Mouse (Mus musculus): Measurements from ENCODE around the gene 1700001C02Rik. TPM values are rescaled to one million over a fixed set of nuclear protein-coding genes. Genes with fewer than 3 reads are reported as not detected.

The 1700001C02Rik gene
- polyA plus RNA-seq (2015; fragmentation: Nextera tagmentation; extraction: Ambion mirVana): 0.56 and 1.5 TPM in 2 replicates

DNA sequence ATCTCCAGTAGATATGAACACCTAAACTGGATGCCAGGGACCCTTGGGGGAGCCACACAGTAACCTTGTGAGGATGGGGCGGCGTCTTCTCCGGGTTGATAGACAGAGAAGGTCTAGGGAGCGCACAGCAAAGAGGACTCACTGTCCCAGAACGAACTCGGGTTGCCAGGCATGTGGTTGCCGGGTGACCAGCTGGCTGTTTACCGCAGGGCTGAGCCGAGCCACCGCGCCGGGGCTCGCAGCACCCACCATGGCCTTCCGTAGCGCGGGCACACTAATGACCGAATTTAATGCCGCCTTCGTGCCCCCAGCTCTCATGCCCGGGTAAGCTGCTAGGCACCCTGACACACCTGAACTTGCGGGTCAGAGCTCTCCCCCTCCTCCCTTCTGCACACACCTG is at the start of gene 1700001C02Rik:
Gene 1700001C02Rik, plus strand, starts transcription at position 187 of the 400 bp plus-strand sequence.
- Histone ChIP-seq H3K27me3 (no peaks in the 10 kb centered on the region), H3K9me3 (no peaks in the 10 kb centered on the region), H3K4me3 (peak within 1 kb of the TSS; percentile 27), H3K27ac (replicated peaks) (peak within 1 kb of the TSS; percentile 44), H3K4me1 (peaks cover 32% of the 10 kb centered on the region), H3K4me2 (replicated peaks) (peak within 1 kb of the TSS; percentile 53), H3K36me3 (no peaks in the 10 kb centered on the region), H3K9ac (replicated peaks) (peak within 1 kb of the TSS; percentile 11; the same call in 1 of the 2 replicates)
- WGBS: 17% methylated on average over 21 of the region's 21 CpGs
- peak; percentile 23 for ATAC-seq (replicated peaks)

DNA sequence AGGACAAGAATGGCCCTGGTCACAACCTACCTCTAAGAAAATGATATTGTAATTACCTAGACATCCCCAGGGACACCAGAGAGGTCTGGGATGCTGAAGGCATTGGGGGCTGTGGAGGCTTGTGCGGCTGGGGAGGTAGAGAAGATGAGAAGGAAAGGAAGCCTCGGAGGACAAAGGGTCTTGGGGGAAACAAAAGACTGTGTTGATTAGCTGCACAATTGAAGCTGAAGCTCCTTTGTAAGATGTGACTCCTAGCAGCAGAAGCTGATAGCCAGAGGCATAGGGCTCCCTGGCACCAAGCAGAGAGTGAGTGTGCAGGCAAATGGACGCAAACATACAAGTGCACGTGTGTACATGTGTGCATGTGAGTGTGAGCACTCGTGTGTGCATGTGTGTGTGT is 49.2 kb upstream of the 1700001C02Rik start:
- H3K9me3 ChIP-seq: no peaks in the 10 kb centered on the region
- no peak overlapping the region for H3K9ac ChIP-seq (replicated peaks)
- H3K4me1 ChIP-seq: no peaks in the 10 kb centered on the region
- H3K36me3 ChIP-seq: no peaks in the 10 kb centered on the region
- no peak for ATAC-seq (replicated peaks)
- H3K27ac ChIP-seq (replicated peaks): no peak overlapping the region
- no peak overlapping the region for H3K4me2 ChIP-seq (replicated peaks)
- 21% methylated on average over 5 of the region's 5 CpGs for WGBS
- H3K27me3 ChIP-seq: no peaks in the 10 kb centered on the region
- H3K4me3 ChIP-seq: no peak overlapping the region

DNA sequence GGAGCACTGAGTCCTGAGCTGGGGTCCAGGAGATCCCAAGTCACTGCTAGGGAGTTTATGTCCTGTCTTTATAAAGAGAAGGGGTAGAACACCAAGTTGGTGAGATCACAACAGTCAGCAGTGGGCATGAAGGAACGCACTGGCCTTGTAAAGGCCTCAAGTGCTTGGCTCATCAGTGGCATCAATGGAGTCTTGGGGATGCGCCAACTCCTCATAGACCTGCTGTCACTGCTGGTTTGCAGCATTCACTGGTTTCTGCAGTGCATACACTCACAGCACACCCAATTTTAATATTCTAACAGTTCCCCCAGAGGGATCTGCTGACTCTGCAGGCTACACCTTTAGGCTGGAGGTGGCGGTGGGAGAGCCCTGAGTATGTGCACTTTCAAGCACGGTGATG is 42.7 kb upstream of the 1700001C02Rik start:
- no peak overlapping the region for H3K4me2 ChIP-seq (replicated peaks)
- no peaks in the 10 kb centered on the region for H3K36me3 ChIP-seq
- 84% methylated on average over 4 of the region's 4 CpGs for WGBS
- H3K9ac ChIP-seq (replicated peaks): no peak overlapping the region
- no peaks in the 10 kb centered on the region for H3K27me3 ChIP-seq
- H3K4me3 ChIP-seq: no peak overlapping the region
- no peaks in the 10 kb centered on the region for H3K9me3 ChIP-seq
- H3K27ac ChIP-seq (replicated peaks): no peak overlapping the region
- 0 out of 2 replicates have a peak, but pooled peaks cover 2% of the 10 kb centered on the region for H3K4me1 ChIP-seq
- no peak for ATAC-seq (replicated peaks)

DNA sequence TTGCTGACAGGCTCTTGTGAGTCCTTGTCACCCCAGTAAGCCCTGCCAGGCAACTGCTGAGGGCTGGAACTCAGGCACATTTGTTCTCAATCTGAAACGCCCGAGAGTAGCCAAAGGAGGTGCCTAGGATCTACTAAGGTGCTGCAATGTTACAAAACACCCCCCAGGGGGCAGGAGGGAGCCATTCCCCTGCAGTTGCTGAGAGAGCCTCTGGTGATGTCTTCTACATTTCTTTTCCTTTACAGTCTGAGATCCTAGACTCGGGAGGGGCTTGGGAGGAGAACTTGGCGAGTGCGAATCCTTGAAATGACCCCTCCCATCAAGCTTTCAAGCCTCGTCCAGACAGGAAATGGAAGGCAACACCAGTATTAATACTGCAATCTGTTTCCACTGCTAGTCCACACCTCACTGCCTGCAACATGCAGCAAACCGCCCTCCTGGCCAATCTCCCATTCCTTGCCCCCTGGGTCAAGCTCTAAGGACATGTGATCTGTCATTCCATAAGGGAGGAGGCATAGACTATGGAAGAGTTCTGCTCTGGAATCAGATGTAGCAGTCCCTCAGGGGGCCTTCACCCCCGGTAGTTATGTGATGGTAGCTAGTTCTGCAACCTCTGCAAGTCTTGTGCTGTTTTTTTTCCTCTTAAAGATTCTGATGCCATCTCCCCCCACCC is 42.1 kb upstream of the 1700001C02Rik start:
- H3K4me2 ChIP-seq (replicated peaks): no peak overlapping the region
- no peaks in the 10 kb centered on the region for H3K36me3 ChIP-seq
- H3K27me3 ChIP-seq: no peaks in the 10 kb centered on the region
- H3K27ac ChIP-seq (replicated peaks): no peak overlapping the region
- H3K9me3 ChIP-seq: no peaks in the 10 kb centered on the region
- ATAC-seq (replicated peaks): 0 out of 2 replicates have a peak, but pooled peaks have one; percentile 13
- no peak overlapping the region for H3K4me3 ChIP-seq
- H3K4me1 ChIP-seq: 0 out of 2 replicates have a peak, but pooled peaks cover 2% of the 10 kb centered on the region
- 40% methylated on average over 8 of the region's 8 CpGs for WGBS
- no peak overlapping the region for H3K9ac ChIP-seq (replicated peaks)

DNA sequence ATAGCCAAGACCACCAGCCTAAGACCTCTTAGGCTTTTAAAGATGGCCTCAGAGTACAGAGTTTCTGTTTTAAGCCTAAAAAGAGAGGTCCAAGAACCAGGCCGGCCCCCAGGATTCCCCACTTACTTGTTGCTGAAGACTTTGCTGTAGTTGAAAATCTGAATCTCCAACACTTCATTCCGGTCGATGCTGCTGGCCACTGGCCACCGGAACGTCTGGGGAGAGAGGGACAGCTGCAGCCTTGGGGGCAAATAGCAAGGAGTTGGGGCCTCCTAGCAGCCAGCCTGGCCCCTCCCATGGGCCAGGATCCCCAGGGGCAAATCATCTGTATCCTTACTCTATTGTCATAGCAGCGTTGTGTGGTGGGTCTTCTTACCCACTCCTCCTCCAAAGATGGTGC is 38.4 kb upstream of the 1700001C02Rik start:
- no peak overlapping the region for H3K9ac ChIP-seq (replicated peaks)
- H3K4me3 ChIP-seq: no peak overlapping the region
- H3K36me3 ChIP-seq: no peaks in the 10 kb centered on the region
- no peak for ATAC-seq (replicated peaks)
- no peaks in the 10 kb centered on the region for H3K9me3 ChIP-seq
- H3K27ac ChIP-seq (replicated peaks): no peak overlapping the region
- H3K27me3 ChIP-seq: no peaks in the 10 kb centered on the region
- 90% methylated on average over 6 of the region's 6 CpGs for WGBS
- H3K4me2 ChIP-seq (replicated peaks): no peak overlapping the region
- H3K4me1 ChIP-seq: 0 out of 2 replicates have a peak, but pooled peaks cover 2% of the 10 kb centered on the region

DNA sequence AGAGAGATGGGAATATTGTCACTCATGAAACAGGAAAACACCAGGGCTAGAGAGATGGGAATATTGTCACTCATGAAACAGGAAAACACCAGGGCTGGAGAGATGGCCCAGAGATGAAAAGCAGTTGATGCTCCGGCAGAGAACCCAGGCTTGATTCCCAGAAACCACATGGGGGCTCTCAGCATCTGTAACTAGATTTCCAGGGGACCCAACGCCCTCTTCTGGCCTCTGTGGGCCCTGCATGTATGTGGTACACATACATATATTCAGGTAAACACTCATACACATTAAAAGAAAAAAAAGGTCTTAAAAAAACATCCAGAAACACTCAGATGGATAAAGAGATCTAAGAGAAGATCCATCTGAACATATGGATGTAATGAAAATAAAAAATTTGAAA is 26.9 kb upstream of the 1700001C02Rik start:
- Histone ChIP-seq H3K36me3 (no peaks in the 10 kb centered on the region), H3K4me2 (replicated peaks) (no peak overlapping the region), H3K27ac (replicated peaks) (no peak overlapping the region), H3K4me1 (no peaks in the 10 kb centered on the region), H3K9me3 (no peaks in the 10 kb centered on the region), H3K9ac (replicated peaks) (no peak overlapping the region), H3K27me3 (no peaks in the 10 kb centered on the region), H3K4me3 (no peak overlapping the region)
- no peak for ATAC-seq (replicated peaks)
- WGBS: 42% methylated on average over 2 of the region's 2 CpGs

DNA sequence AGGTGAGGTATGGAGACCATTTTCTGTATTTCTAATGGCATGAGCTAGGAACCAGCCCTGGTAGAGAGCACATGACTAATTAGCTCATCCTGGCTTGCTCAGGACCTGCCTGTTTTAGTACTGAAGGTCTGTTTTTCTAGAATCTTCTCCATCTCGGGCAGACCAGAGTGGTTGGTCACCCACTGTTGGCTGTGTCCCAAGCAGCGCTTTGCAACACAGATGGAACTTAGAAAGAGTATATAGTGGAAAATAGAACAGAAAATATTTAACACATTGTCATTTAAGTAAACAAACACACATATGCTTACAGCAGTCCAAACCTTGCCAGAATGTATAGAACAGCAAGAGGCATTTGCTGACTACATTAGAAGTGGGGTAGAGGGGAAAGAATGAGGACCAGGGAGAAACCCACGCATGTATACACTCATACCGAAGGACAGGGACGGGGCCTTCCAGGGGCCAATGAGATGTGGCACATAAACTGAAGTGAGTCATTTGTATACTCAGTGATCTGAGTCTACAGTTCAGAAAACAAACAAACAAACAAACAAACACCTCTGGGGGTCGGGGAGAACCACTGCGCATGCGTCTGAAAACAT is 25.4 kb upstream of the 1700001C02Rik start:
- Histone ChIP-seq H3K4me2 (replicated peaks) (no peak overlapping the region), H3K9me3 (no peaks in the 10 kb centered on the region), H3K9ac (replicated peaks) (no peak overlapping the region), H3K27ac (replicated peaks) (no peak overlapping the region), H3K36me3 (no peaks in the 10 kb centered on the region), H3K27me3 (no peaks in the 10 kb centered on the region), H3K4me1 (no peaks in the 10 kb centered on the region), H3K4me3 (no peak overlapping the region)
- 87% methylated on average over 8 of the region's 8 CpGs for WGBS
- no peak for ATAC-seq (replicated peaks)

DNA sequence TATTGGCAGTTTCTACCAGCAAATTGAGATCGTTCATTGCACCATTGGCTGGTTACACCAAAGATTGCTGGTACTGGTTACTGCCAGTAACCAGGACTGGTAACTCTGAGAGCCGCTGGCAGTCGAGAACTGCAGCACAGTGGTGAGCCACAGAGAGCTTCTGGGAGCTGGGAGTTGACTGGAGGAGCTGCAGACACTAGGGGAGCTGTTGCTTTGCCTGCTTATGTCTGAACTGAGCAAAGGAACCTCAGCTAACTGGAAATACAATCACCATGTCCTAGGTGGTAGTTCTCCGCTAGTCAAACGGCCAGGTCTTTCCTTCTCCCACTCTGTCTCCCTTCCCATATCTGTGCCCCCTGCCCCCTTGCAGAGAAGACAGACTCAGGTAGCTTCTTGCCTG is 23.7 kb upstream of the 1700001C02Rik start:
- H3K27me3 ChIP-seq: no peaks in the 10 kb centered on the region
- no peak overlapping the region for H3K9ac ChIP-seq (replicated peaks)
- 71% methylated on average over 5 of the region's 5 CpGs for WGBS
- no peaks in the 10 kb centered on the region for H3K4me1 ChIP-seq
- ATAC-seq (replicated peaks): no peak
- H3K4me3 ChIP-seq: no peak overlapping the region
- no peaks in the 10 kb centered on the region for H3K36me3 ChIP-seq
- H3K4me2 ChIP-seq (replicated peaks): no peak overlapping the region
- no peak overlapping the region for H3K27ac ChIP-seq (replicated peaks)
- no peaks in the 10 kb centered on the region for H3K9me3 ChIP-seq

DNA sequence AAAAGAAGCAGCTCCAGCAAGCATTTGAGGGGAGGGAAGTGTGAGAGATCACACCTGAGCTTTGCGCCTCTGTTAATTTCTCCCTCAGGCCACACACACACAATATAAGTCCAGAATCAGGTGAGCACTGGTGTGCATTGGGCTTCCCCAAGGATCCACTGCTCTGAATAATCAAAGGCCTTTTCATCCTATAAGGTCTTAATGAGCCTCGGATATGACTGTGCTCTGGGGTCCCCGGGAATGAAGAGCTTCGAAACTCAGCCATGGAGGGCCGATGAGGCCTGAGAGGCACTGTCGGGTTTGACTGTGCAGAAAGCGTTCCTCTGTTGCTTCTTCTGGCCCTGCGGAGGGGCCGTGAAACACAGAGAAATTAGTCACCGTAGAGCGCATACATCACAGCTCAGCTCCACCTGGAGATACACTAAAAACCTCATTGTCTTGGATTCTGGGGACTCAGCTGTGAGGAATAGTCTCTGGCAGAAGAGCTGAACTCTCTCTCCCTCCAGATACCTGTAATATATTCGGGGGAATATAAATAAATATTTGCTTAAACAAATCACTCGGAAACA is 21.4 kb upstream of the 1700001C02Rik start:
- Histone ChIP-seq H3K27ac (replicated peaks) (0 out of 2 replicates have a peak overlapping the region, but pooled peaks have one; percentile 8), H3K9me3 (no peaks in the 10 kb centered on the region), H3K9ac (replicated peaks) (no peak overlapping the region), H3K4me3 (no peak overlapping the region), H3K4me1 (no peaks in the 10 kb centered on the region), H3K36me3 (no peaks in the 10 kb centered on the region), H3K4me2 (replicated peaks) (no peak overlapping the region), H3K27me3 (no peaks in the 10 kb centered on the region)
- 79% methylated on average over 13 of the region's 13 CpGs for WGBS
- no peak for ATAC-seq (replicated peaks)

DNA sequence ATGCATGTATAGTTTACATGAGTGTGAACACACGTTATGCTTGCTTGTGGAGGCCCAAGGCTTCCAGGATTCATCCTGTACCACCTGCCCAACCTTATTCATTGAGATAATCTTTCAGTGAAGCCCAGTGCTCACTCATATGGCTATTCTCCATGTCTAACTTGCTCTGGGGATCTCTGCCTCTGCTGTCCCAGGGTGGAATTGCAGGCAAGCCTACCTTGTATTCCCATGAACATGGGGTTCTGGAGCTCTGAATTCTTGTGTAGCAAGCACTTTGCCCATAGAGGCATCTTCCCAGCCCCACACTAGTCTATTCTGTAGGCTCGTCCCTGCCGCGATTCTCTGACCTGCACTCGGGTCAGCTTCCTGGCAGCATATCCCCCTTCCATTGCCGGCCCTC is 9.8 kb upstream of the 1700001C02Rik start:
- Histone ChIP-seq H3K9ac (replicated peaks) (no peak overlapping the region), H3K9me3 (no peaks in the 10 kb centered on the region), H3K27me3 (no peaks in the 10 kb centered on the region), H3K4me3 (no peak overlapping the region), H3K4me1 (0 out of 2 replicates have a peak, but pooled peaks cover 5% of the 10 kb centered on the region), H3K4me2 (replicated peaks) (no peak overlapping the region), H3K27ac (replicated peaks) (no peak overlapping the region), H3K36me3 (no peaks in the 10 kb centered on the region)
- no peak for ATAC-seq (replicated peaks)
- 54% methylated on average over 6 of the region's 6 CpGs for WGBS

DNA sequence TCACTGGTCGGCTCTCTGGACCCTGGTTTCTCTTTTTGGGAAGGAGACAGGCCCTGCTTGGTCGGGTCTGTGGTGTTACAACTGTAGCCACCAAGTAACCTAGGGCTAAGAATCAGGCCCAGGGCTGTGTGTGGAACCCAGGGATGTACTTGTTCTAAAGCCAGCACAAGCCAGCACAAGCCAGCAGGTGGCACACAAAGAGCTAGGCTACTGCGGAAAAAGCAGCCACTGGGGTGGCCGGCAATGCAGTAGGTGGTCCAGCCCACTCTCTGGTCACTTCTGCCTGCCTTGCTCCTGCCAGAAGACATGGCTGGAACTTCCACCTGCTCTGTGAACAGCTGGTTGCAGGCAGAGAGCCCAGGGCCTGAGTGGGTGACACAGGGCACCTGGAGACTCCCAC is 5.7 kb upstream of the 1700001C02Rik start:
- H3K27ac ChIP-seq (replicated peaks): no peak overlapping the region
- 39% methylated on average over 4 of the region's 4 CpGs for WGBS
- H3K9me3 ChIP-seq: no peaks in the 10 kb centered on the region
- no peak for ATAC-seq (replicated peaks)
- H3K9ac ChIP-seq (replicated peaks): no peak overlapping the region
- H3K4me3 ChIP-seq: no peak overlapping the region
- H3K27me3 ChIP-seq: no peaks in the 10 kb centered on the region
- no peak overlapping the region for H3K4me2 ChIP-seq (replicated peaks)
- H3K36me3 ChIP-seq: no peaks in the 10 kb centered on the region
- H3K4me1 ChIP-seq: peaks cover 15% of the 10 kb centered on the region

DNA sequence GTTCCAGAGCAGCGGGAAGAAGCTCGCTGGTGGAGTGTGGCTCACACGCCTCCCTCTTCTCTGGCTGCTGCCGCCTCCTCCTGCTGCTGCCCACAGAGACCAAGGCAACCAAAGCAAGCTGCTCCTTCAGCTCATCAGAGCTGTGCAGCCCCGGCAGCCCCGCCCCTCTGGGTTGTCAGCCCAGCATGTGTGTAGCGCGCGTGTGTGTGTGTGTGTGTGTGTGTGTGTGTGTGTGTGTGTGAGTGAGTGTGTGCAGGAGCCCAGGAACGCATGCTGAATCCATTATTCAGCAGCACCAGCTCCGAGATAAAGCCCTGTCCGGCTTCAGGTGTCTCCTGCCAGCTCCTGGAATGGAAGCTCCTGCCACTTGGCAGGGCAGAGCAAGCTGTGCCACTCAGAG is 4.0 kb upstream of the 1700001C02Rik start, which contains the start of gene Otof:
Gene Otof, minus strand, starts transcription at position 112 of the 400 bp plus-strand sequence.
- WGBS: 16% methylated on average over 12 of the region's 12 CpGs
- Histone ChIP-seq H3K9me3 (no peaks in the 10 kb centered on the region), H3K27ac (replicated peaks) (peak within 1 kb of the TSS; percentile 27; the same call in 1 of the 2 replicates), H3K4me2 (replicated peaks) (peak within 1 kb of the TSS; percentile 35), H3K27me3 (no peaks in the 10 kb centered on the region), H3K36me3 (no peaks in the 10 kb centered on the region), H3K4me3 (0 out of 2 replicates have a peak within 1 kb of the TSS, but pooled peaks have one; percentile 10), H3K9ac (replicated peaks) (peak within 1 kb of the TSS; percentile 25; the same call in 1 of the 2 replicates), H3K4me1 (peaks cover 26% of the 10 kb centered on the region)
- peak; percentile 86 for ATAC-seq (replicated peaks)

Data from forebrain, embryonic 15.5 days (tissue).